Mouse (Mus musculus): ENCODE data around the gene Foxo1.

GRCm38 (mm10) chr3:52390766-52391665 is 122.9 kb downstream of the Foxo1 start:
- TF ChIP-seq EP300 (IDR thresholded peaks at IDR 0.05; ENCODE audit: low read depth) (no peak), CTCF (IDR thresholded peaks at IDR 0.05; ENCODE audit: low read depth) (no peak)

Data from liver, postnatal 0 days (tissue).